Mouse (Mus musculus): Measurements from ENCODE around the gene Eno4. TPM values are rescaled to one million over a fixed set of nuclear protein-coding genes. Genes with fewer than 3 reads are reported as not detected.

Gene Eno4
- polyA plus RNA-seq, 1 experiment from 2014 or later = 1.7 TPM

GRCm38 (mm10) chr19:58911386-58911785, 31.8 kb upstream of the Eno4 start:
- WGBS = 8% methylated on average over 9 of the region's 9 CpGs
- Histone ChIP-seq H3K4me3 (replicated peaks; ENCODE audit: low read length) (peak overlapping the region; percentile 32), H3K27me3 (replicated peaks; ENCODE audit: control insufficient read depth, insufficient read depth, low read length) (peaks cover 4% of the 10 kb centered on the region), H3K4me2 (ENCODE audit: low read length) (peak overlapping the region; percentile 48), H3K4me1 (replicated peaks; ENCODE audit: control insufficient read depth, insufficient read depth, low read length) (peaks cover 10% of the 10 kb centered on the region), H3K9ac (replicated peaks; ENCODE audit: low read depth, low read length) (peak overlapping the region; percentile 45; the same call in 1 of the 2 replicates), H3K9me3 (ENCODE audit: control insufficient read depth, low read length) (no peaks in the 10 kb centered on the region), H3K36me3 (ENCODE audit: control insufficient read depth, insufficient read depth) (no peaks in the 10 kb centered on the region), H3K27ac (ENCODE audit: low read length) (no peak overlapping the region)
- ATAC-seq = peak; percentile 82

DNA sequence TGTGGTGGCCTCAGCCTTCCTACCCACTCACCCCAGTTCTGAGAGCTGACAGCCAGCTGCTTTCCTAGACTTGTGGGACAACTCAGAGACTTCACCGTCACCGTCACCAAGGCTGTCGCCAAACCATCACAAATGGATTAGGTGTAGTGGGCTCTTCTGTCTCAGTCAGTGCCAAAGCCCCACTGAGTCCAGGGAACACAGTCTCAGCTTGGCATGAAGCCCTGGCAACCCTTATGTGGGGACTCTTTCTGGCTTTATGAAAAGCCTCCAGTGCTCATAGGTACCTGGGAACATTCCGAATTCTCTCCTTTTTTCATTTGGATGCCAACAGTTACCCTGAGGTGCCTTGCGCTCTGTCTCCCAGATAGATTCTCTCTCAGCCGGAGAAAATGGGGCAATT, 29.9 kb upstream of the Eno4 start:
- H3K9me3 ChIP-seq (ENCODE audit: control insufficient read depth, low read length) = no peaks in the 10 kb centered on the region
- H3K36me3 ChIP-seq (ENCODE audit: control insufficient read depth, insufficient read depth) = no peaks in the 10 kb centered on the region
- H3K4me2 ChIP-seq (ENCODE audit: low read length) = no peak overlapping the region
- no peak overlapping the region for H3K27ac ChIP-seq (ENCODE audit: low read length)
- peaks cover 4% of the 10 kb centered on the region for H3K27me3 ChIP-seq (replicated peaks; ENCODE audit: control insufficient read depth, insufficient read depth, low read length)
- WGBS = 63% methylated on average over 6 of the region's 6 CpGs
- no peak overlapping the region for H3K9ac ChIP-seq (replicated peaks; ENCODE audit: low read depth, low read length)
- no peak for ATAC-seq
- no peak overlapping the region for H3K4me3 ChIP-seq (replicated peaks; ENCODE audit: low read length)
- H3K4me1 ChIP-seq (replicated peaks; ENCODE audit: control insufficient read depth, insufficient read depth, low read length) = peaks cover 9% of the 10 kb centered on the region

- H3K4me3 ChIP-seq (replicated peaks; ENCODE audit: low read length) = no peak overlapping the region
- H3K4me1 ChIP-seq (replicated peaks; ENCODE audit: control insufficient read depth, insufficient read depth, low read length) = peaks cover 15% of the 10 kb centered on the region
- H3K9ac ChIP-seq (replicated peaks; ENCODE audit: low read depth, low read length) = no peak overlapping the region
- H3K27me3 ChIP-seq (replicated peaks; ENCODE audit: control insufficient read depth, insufficient read depth, low read length) = no peaks in the 10 kb centered on the region; the same call in 1 of the 2 replicates
- no peak for ATAC-seq
- no peak overlapping the region for H3K27ac ChIP-seq (ENCODE audit: low read length)
- no peaks in the 10 kb centered on the region for H3K9me3 ChIP-seq (ENCODE audit: control insufficient read depth, low read length)
- H3K4me2 ChIP-seq (ENCODE audit: low read length) = peak overlapping the region; percentile 29
- WGBS = 6% methylated on average over 11 of the region's 11 CpGs
- H3K36me3 ChIP-seq (ENCODE audit: control insufficient read depth, insufficient read depth) = no peaks in the 10 kb centered on the region
These were observed 24.6 kb upstream of the Eno4 start for GRCm38 (mm10) chr19:58918597-58918996.

DNA sequence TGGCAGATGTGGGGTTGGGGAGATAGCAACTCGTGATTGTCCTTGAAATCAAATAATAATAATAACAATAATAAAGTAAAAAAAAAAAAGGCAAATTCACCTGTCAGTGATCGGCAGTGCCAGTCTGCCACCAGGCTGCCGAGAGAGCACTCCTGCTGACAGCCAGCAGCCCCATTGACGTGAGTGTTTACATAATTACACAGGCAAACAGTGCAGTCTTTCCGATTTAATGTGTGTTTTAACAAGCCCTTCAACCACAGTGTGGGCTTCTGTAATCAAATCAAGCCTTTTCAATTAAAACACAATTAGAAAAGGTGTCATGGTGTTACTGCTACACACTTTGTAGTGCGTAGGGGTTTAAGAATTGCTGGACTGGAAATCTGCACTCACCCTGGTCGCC, 24.1 kb upstream of the Eno4 start:
- 7% methylated on average over 7 of the region's 7 CpGs for WGBS
- Histone ChIP-seq H3K27me3 (replicated peaks; ENCODE audit: control insufficient read depth, insufficient read depth, low read length) (no peaks in the 10 kb centered on the region; the same call in 1 of the 2 replicates), H3K4me1 (replicated peaks; ENCODE audit: control insufficient read depth, insufficient read depth, low read length) (peaks cover 15% of the 10 kb centered on the region), H3K4me2 (ENCODE audit: low read length) (no peak overlapping the region), H3K4me3 (replicated peaks; ENCODE audit: low read length) (no peak overlapping the region), H3K9ac (replicated peaks; ENCODE audit: low read depth, low read length) (no peak overlapping the region), H3K9me3 (ENCODE audit: control insufficient read depth, low read length) (no peaks in the 10 kb centered on the region), H3K27ac (ENCODE audit: low read length) (no peak overlapping the region), H3K36me3 (ENCODE audit: control insufficient read depth, insufficient read depth) (no peaks in the 10 kb centered on the region)
- peak; percentile 64; the same call in 1 of the 2 replicates for ATAC-seq

- WGBS = 6% methylated on average over 16 of the region's 16 CpGs
- Histone ChIP-seq H3K4me1 (replicated peaks; ENCODE audit: control insufficient read depth, insufficient read depth, low read length) (peaks cover 19% of the 10 kb centered on the region), H3K9ac (replicated peaks; ENCODE audit: low read depth, low read length) (peak overlapping the region; percentile 40; the same call in 1 of the 2 replicates), H3K4me2 (ENCODE audit: low read length) (0 out of 2 replicates have a peak overlapping the region, but pooled peaks have one; percentile 7), H3K27me3 (replicated peaks; ENCODE audit: control insufficient read depth, insufficient read depth, low read length) (peaks cover 19% of the 10 kb centered on the region), H3K27ac (ENCODE audit: low read length) (no peak overlapping the region), H3K9me3 (ENCODE audit: control insufficient read depth, low read length) (no peaks in the 10 kb centered on the region), H3K4me3 (replicated peaks; ENCODE audit: low read length) (no peak overlapping the region), H3K36me3 (ENCODE audit: control insufficient read depth, insufficient read depth) (no peaks in the 10 kb centered on the region)
- peak; percentile 81 for ATAC-seq
These were observed 12.0 kb upstream of the Eno4 start for GRCm38 (mm10) chr19:58931081-58931800.

- Histone ChIP-seq H3K4me1 (replicated peaks; ENCODE audit: control insufficient read depth, insufficient read depth, low read length) (peaks cover 23% of the 10 kb centered on the region), H3K27ac (ENCODE audit: low read length) (no peak overlapping the region), H3K27me3 (replicated peaks; ENCODE audit: control insufficient read depth, insufficient read depth, low read length) (peaks cover 19% of the 10 kb centered on the region), H3K4me3 (replicated peaks; ENCODE audit: low read length) (no peak overlapping the region), H3K9ac (replicated peaks; ENCODE audit: low read depth, low read length) (no peak overlapping the region), H3K36me3 (ENCODE audit: control insufficient read depth, insufficient read depth) (no peaks in the 10 kb centered on the region), H3K9me3 (ENCODE audit: control insufficient read depth, low read length) (no peaks in the 10 kb centered on the region), H3K4me2 (ENCODE audit: low read length) (no peak overlapping the region)
- ATAC-seq = peak; percentile 39; the same call in 1 of the 2 replicates
- 4% methylated on average over 4 of the region's 4 CpGs for WGBS
These were observed 10.2 kb upstream of the Eno4 start for GRCm38 (mm10) chr19:58933062-58933461.

DNA sequence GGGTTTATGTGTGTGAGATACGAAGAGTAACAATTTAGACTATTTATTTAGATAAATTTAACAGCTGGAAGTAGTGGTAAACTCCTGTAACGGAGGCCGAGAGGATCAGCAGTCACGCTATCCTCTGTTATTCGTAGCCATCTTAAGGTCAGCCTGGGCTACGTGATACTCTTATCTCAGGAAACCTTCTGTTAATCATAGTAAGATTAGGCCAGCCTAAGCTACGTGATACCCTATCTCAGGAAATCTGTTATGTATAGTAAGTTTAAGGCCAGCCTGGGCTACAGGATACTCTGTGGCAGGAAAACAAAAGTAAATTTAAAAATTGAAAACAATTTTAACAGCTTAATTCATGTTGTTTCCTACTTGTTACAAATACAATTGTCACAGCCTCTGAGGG, 2.7 kb downstream of the Eno4 start:
- no peak overlapping the region for H3K9ac ChIP-seq (replicated peaks; ENCODE audit: low read depth, low read length)
- peaks cover 13% of the 10 kb centered on the region for H3K4me1 ChIP-seq (replicated peaks; ENCODE audit: control insufficient read depth, insufficient read depth, low read length)
- no peak overlapping the region for H3K27ac ChIP-seq (ENCODE audit: low read length)
- no peaks in the 10 kb centered on the region for H3K9me3 ChIP-seq (ENCODE audit: control insufficient read depth, low read length)
- H3K4me2 ChIP-seq (ENCODE audit: low read length) = no peak overlapping the region
- H3K4me3 ChIP-seq (replicated peaks; ENCODE audit: low read length) = no peak overlapping the region
- no peak for ATAC-seq
- 88% methylated on average over 7 of the region's 7 CpGs for WGBS
- no peaks in the 10 kb centered on the region for H3K36me3 ChIP-seq (ENCODE audit: control insufficient read depth, insufficient read depth)
- H3K27me3 ChIP-seq (replicated peaks; ENCODE audit: control insufficient read depth, insufficient read depth, low read length) = peaks cover 13% of the 10 kb centered on the region

DNA sequence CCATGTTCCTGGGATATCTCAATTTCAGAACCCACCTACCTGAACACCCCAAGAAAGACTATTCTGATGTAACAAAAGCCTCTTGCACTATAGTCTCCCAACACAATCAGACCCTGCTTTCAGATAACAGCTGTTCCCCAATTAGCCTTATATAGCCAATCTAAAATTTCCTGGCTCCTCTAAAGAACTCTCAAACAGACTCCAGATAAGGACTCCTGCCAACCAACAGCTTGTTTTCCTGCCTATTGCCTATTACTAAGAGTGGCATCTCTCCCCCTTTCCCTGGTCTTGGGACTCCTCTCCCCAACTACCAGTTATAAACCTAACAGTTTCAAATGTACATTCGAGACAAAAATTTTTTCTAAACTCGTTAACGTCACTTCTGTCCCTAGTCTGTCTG, 8.3 kb downstream of the Eno4 start:
- peaks cover 7% of the 10 kb centered on the region for H3K4me1 ChIP-seq (replicated peaks; ENCODE audit: control insufficient read depth, insufficient read depth, low read length)
- no peaks in the 10 kb centered on the region for H3K9me3 ChIP-seq (ENCODE audit: control insufficient read depth, low read length)
- H3K4me3 ChIP-seq (replicated peaks; ENCODE audit: low read length) = no peak overlapping the region
- H3K27me3 ChIP-seq (replicated peaks; ENCODE audit: control insufficient read depth, insufficient read depth, low read length) = peaks cover 8% of the 10 kb centered on the region
- ATAC-seq = peak; percentile 45; the same call in 1 of the 2 replicates
- H3K9ac ChIP-seq (replicated peaks; ENCODE audit: low read depth, low read length) = no peak overlapping the region
- WGBS = 69% methylated on average over 3 of the region's 3 CpGs
- H3K27ac ChIP-seq (ENCODE audit: low read length) = no peak overlapping the region; the same call in 1 of the 2 replicates
- no peaks in the 10 kb centered on the region for H3K36me3 ChIP-seq (ENCODE audit: control insufficient read depth, insufficient read depth)
- H3K4me2 ChIP-seq (ENCODE audit: low read length) = no peak overlapping the region

- Histone ChIP-seq H3K4me3 (replicated peaks; ENCODE audit: low read length) (no peak overlapping the region), H3K36me3 (ENCODE audit: control insufficient read depth, insufficient read depth) (no peaks in the 10 kb centered on the region), H3K27me3 (replicated peaks; ENCODE audit: control insufficient read depth, insufficient read depth, low read length) (peaks cover 6% of the 10 kb centered on the region), H3K9ac (replicated peaks; ENCODE audit: low read depth, low read length) (no peak overlapping the region), H3K4me1 (replicated peaks; ENCODE audit: control insufficient read depth, insufficient read depth, low read length) (peaks cover 7% of the 10 kb centered on the region), H3K9me3 (ENCODE audit: control insufficient read depth, low read length) (no peaks in the 10 kb centered on the region), H3K27ac (ENCODE audit: low read length) (no peak overlapping the region), H3K4me2 (ENCODE audit: low read length) (no peak overlapping the region)
- no peak for ATAC-seq
- WGBS = 77% methylated on average over 12 of the region's 13 CpGs
These were observed 9.0 kb downstream of the Eno4 start for GRCm38 (mm10) chr19:58952236-58952635.
